Mouse (Mus musculus) midbrain, postnatal 0 days (tissue): Measurements from ENCODE around the gene Cpd. TPM values are rescaled to one million over a fixed set of nuclear protein-coding genes. Genes with fewer than 3 reads are reported as not detected.

Experiments used
- ATAC-seq: fragments of 200-750 bp; cut with Nextera tagmentation; 2 replicates; pipeline ENCODE4 v1.8.0; 2017; ENCODE audit warnings: moderate number of reproducible peaks, mild to moderate bottlenecking, moderate TSS enrichment, moderate library complexity; ENCODE audit not compliant: low FRiP score
- DNase-seq: peaks from one replicate; pipeline ENCODE4 v3.0.0-alpha.2; 2015; ENCODE audit warnings: low spot score
- H3K27ac ChIP-seq: fragments of 300-500 bp; sonication (generic); 2 replicates; pipeline ENCODE4 v1.5.1; 2014; ENCODE audit warnings: low read depth, mild to moderate bottlenecking, low read length, mixed read lengths
- H3K27me3 ChIP-seq: fragments of 300-500 bp; sonication (generic); 2 replicates; pipeline ENCODE4 v1.6.1; 2014; ENCODE audit warnings: low read length, control low read depth, mixed read lengths; ENCODE audit not compliant: insufficient read depth
- H3K36me3 ChIP-seq: fragments of 300-500 bp; sonication (generic); 2 replicates; pipeline ENCODE4 v1.6.1; 2014; ENCODE audit warnings: low read length, control low read depth, mixed read lengths; ENCODE audit not compliant: insufficient read depth
- H3K4me1 ChIP-seq: fragments of 300-500 bp; sonication (generic); 2 replicates; pipeline ENCODE4 v1.6.1; 2014; ENCODE audit warnings: mild to moderate bottlenecking, control low read depth, antibody characterized with exemption, low read length, mixed read lengths; ENCODE audit not compliant: insufficient read depth
- H3K4me2 ChIP-seq: fragments of 300-500 bp; sonication (generic); 2 replicates; pipeline ENCODE4 v1.6.1; 2014; ENCODE audit warnings: low read depth, mild to moderate bottlenecking, low read length, mixed read lengths; ENCODE audit not compliant: poor library complexity, severe bottlenecking
- H3K4me3 ChIP-seq: fragments of 300-500 bp; sonication (generic); 2 replicates; pipeline ENCODE4 v1.5.1; 2014; ENCODE audit warnings: low read depth, mild to moderate bottlenecking, low read length, moderate library complexity
- H3K9ac ChIP-seq: fragments of 300-500 bp; sonication (generic); replicated peaks from 2 replicates; pipeline ENCODE4 v1.6.1; 2014; ENCODE audit warnings: mild to moderate bottlenecking, low read length, moderate library complexity, mixed read lengths; ENCODE audit not compliant: poor library complexity, severe bottlenecking
- H3K9me3 ChIP-seq: fragments of 300-500 bp; sonication (generic); 2 replicates; pipeline ENCODE4 v1.6.1; 2016; ENCODE audit warnings: low read length, control low read depth
- CTCF ChIP-seq: IDR thresholded peaks from 2 replicates; pipeline ENCODE4 v1.5.1; 2016; ENCODE audit warnings: antibody characterized with exemption, mild to moderate bottlenecking
- WGBS: fragments of 180-500 bp; shearing (Covaris S2); extraction: QIAGEN DNeasy Blood & Tissue Kit; methylation state at CpG from one replicate; pipeline ENCODE4 v1.1.7; 2014; 5-methylcytosine and 5-hydroxymethylcytosine counted together
- polyA plus RNA-seq: library from polyadenylated mRNA; unstranded; fragments of >200 nt; fragmentation: Nextera tagmentation; extraction: Ambion mirVana; gene quantifications from 2 replicates; pipeline ENCODE4 v1.2.1, GENCODE M21; 2015
- total RNA-seq: library from RNA; depleted of rRNA; stranded (reverse); fragments of >200 nt; gene quantifications from 2 replicates; pipeline ENCODE4 v1.2.3, GENCODE M21; 2014; rRNA removed

Cpd gene
- total and polyA plus RNA-seq, 2 experiments from 2014 or later: 5.3 to 35.8 TPM

- TF ChIP-seq CTCF: peak; percentile 68
- Histone ChIP-seq H3K4me2 (no peak overlapping the region), H3K9ac (no peak overlapping the region), H3K4me1 (no peaks in the 10 kb centered on the region), H3K27ac (no peak overlapping the region), H3K36me3 (peaks cover 31% of the 10 kb centered on the region), H3K4me3 (no peak overlapping the region), H3K9me3 (no peaks in the 10 kb centered on the region), H3K27me3 (no peaks in the 10 kb centered on the region)
- ATAC-seq (no peak), DNase-seq (peak; percentile 73)
- 70% methylated on average over 7 of the region's 7 CpGs for WGBS
Observed at GRCm38 (mm10) chr11:76744550-76744949, 102.3 kb downstream of the Cpd start.

- WGBS: 96% methylated on average over 7 of the region's 7 CpGs
Observed at GRCm38 (mm10) chr11:76742511-76742910, 104.3 kb downstream of the Cpd start.

GRCm38 (mm10) chr11:76739125-76739524 is 107.7 kb downstream of the Cpd start:
- Histone ChIP-seq H3K27me3 (no peaks in the 10 kb centered on the region), H3K27ac (no peak overlapping the region), H3K9ac (no peak overlapping the region), H3K9me3 (no peaks in the 10 kb centered on the region), H3K36me3 (peaks cover 20% of the 10 kb centered on the region), H3K4me1 (no peaks in the 10 kb centered on the region), H3K4me2 (no peak overlapping the region), H3K4me3 (no peak overlapping the region)
- TF ChIP-seq CTCF: peak; percentile 72
- no peak for ATAC-seq
- WGBS: 73% methylated on average over 6 of the region's 6 CpGs
- DNase-seq: peak; percentile 47

More at GRCm38 (mm10) chr11:76742511-76742910, 104.3 kb downstream of the Cpd start:
- no peak overlapping the region for H3K27ac ChIP-seq
- no peak for TF ChIP-seq CTCF
- DNase-seq: no peak
- H3K9ac ChIP-seq: no peak overlapping the region
- H3K4me3 ChIP-seq: no peak overlapping the region
- peaks cover 16% of the 10 kb centered on the region; the same call in 1 of the 2 replicates for H3K36me3 ChIP-seq
- no peak for ATAC-seq
- no peaks in the 10 kb centered on the region for H3K9me3 ChIP-seq
- no peaks in the 10 kb centered on the region for H3K27me3 ChIP-seq
- H3K4me1 ChIP-seq: no peaks in the 10 kb centered on the region
- H3K4me2 ChIP-seq: no peak overlapping the region

DNA sequence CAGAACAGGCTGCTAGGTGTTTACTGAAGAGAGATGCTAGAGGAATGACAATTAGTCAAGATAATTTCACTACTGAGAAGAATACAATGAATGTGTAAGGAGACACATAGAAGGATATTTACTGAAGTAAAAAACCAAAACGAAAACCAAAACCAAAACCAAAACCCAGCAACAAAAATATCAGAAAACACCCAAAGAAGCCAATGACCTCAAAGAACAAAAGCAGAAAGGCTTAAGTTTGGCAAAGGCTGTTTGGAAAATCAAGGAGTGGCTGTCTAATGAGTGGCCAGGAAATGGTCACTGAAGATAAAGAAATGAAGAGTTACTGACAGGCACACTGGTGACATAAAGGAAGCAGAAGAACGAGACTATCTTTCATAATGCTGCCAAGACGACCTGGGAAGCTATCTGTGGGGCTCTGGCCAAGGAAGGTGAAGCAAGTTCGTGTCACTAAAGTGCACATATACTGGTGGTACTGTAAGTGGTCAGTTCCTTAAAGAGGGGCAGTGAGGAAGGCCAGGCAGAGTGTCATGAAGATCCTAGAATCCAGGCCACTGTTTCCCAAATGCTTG is 111.0 kb downstream of the Cpd start:
- Histone ChIP-seq H3K4me3 (no peak overlapping the region), H3K27me3 (no peaks in the 10 kb centered on the region), H3K4me2 (no peak overlapping the region), H3K9me3 (no peaks in the 10 kb centered on the region), H3K4me1 (no peaks in the 10 kb centered on the region), H3K9ac (no peak overlapping the region), H3K27ac (no peak overlapping the region), H3K36me3 (peaks cover 34% of the 10 kb centered on the region)
- DNase-seq (no peak), ATAC-seq (no peak)
- TF ChIP-seq CTCF: no peak
- WGBS: 74% methylated on average over 4 of the region's 4 CpGs

DNA sequence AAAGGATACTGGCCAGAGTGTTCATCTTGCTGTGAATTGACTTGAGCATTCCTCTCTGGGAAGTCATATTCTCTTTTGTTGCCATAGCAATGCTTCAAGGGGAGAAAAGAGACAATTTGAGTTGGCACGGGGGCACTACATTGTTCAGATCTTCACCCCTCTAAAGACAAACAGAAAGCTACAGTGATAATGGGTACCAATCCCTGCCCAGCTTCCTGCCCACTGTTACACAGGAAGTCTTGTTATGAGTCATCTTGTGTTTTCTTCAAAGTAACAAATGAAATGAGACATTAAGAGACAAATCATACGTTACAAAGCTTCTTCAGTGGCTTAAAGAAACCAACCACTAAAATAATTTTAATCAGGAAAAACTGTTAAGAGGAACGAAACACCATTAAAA is 112.3 kb downstream of the Cpd start:
- no peak overlapping the region for H3K4me3 ChIP-seq
- H3K27me3 ChIP-seq: no peaks in the 10 kb centered on the region
- no peaks in the 10 kb centered on the region for H3K9me3 ChIP-seq
- H3K9ac ChIP-seq: no peak overlapping the region
- H3K27ac ChIP-seq: no peak overlapping the region
- H3K4me2 ChIP-seq: no peak overlapping the region
- DNase-seq (no peak), ATAC-seq (no peak)
- H3K36me3 ChIP-seq: peaks cover 39% of the 10 kb centered on the region
- no peak for TF ChIP-seq CTCF
- 51% methylated on average over 3 of the region's 3 CpGs for WGBS
- no peaks in the 10 kb centered on the region for H3K4me1 ChIP-seq

DNA sequence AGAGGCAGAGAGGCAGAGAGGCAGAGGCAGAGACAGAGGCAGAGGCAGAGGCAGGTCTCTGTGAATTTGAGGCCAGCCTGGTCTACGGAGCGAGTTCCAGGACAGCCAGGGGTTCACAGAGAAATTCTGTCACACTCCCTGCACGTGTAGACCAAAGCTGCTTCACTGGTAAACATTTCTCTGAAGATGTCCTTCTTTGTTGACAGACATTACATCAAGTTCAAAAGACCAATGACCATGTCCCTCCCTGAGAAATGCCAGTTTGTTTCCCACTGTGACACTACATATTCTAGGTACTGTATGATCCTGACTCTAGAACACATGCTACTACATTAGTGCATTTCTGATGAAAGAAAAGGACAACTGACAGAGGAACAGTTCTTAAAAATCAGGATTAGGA is 116.2 kb downstream of the Cpd start:
- ATAC-seq: no peak
- TF ChIP-seq CTCF: no peak
- no peak for DNase-seq
- Histone ChIP-seq H3K4me1 (no peaks in the 10 kb centered on the region), H3K9ac (no peak overlapping the region), H3K27me3 (no peaks in the 10 kb centered on the region), H3K9me3 (no peaks in the 10 kb centered on the region), H3K4me2 (no peak overlapping the region), H3K4me3 (no peak overlapping the region), H3K36me3 (peaks cover 47% of the 10 kb centered on the region), H3K27ac (no peak overlapping the region)
- 86% methylated on average over 3 of the region's 3 CpGs for WGBS

Other genes with a start within 250 kb of the Cpd start
- 243 and 250 TPM in 2 replicates for gene Abr, start 224.7 kb downstream of the Cpd start, total RNA-seq
- gene Abr, start 224.7 kb downstream of the Cpd start, polyA plus RNA-seq: 99.4 and 102 TPM in 2 replicates
- 2.8 and 4.9 TPM in 2 replicates for gene Bhlha9, start 174.5 kb downstream of the Cpd start, total RNA-seq
- 1.9 and 2.1 TPM in 2 replicates for gene Bhlha9, start 174.5 kb downstream of the Cpd start, polyA plus RNA-seq
- 0.27 and 0.76 TPM in 2 replicates for gene Trarg1, start 167.2 kb downstream of the Cpd start, total RNA-seq
- 0.61 and 0.80 TPM in 2 replicates for gene Trarg1, start 167.2 kb downstream of the Cpd start, polyA plus RNA-seq
- 30.3 and 30.5 TPM in 2 replicates for gene Gosr1, start 83.4 kb downstream of the Cpd start, total RNA-seq
- gene Gosr1, start 83.4 kb downstream of the Cpd start, polyA plus RNA-seq: 23.4 and 26.2 TPM in 2 replicates
- not detected in 2 replicates for gene Tmigd1, start 55.1 kb upstream of the Cpd start, total RNA-seq
- 0.18 TPM in 1 of 2 replicates, not detected in the other for gene Tmigd1, start 55.1 kb upstream of the Cpd start, polyA plus RNA-seq
- gene Blmh, start 77.8 kb upstream of the Cpd start, total RNA-seq: 88.5 and 90.8 TPM in 2 replicates
- 116 and 127 TPM in 2 replicates for gene Blmh, start 77.8 kb upstream of the Cpd start, polyA plus RNA-seq
- 27.6 and 36.0 TPM in 2 replicates for gene Slc6a4, start 151.6 kb upstream of the Cpd start, total RNA-seq
- gene Slc6a4, start 151.6 kb upstream of the Cpd start, polyA plus RNA-seq: 9.9 and 10.9 TPM in 2 replicates
- gene Nsrp1, start 231.4 kb upstream of the Cpd start, total RNA-seq: 2.5 and 3.5 TPM in 2 replicates
- 53.1 and 55.0 TPM in 2 replicates for gene Nsrp1, start 231.4 kb upstream of the Cpd start, polyA plus RNA-seq